Mouse (Mus musculus): Measurements from ENCODE around the gene Fxyd5. TPM values are rescaled to one million over a fixed set of nuclear protein-coding genes. Genes with fewer than 3 reads are reported as not detected.
A peak's percentile ranks its signal among the peaks of the same experiment; 100 is the strongest.

Fxyd5 gene
- polyA plus RNA-seq, 1 experiment from 2014 or later: 19.3 TPM

DNA sequence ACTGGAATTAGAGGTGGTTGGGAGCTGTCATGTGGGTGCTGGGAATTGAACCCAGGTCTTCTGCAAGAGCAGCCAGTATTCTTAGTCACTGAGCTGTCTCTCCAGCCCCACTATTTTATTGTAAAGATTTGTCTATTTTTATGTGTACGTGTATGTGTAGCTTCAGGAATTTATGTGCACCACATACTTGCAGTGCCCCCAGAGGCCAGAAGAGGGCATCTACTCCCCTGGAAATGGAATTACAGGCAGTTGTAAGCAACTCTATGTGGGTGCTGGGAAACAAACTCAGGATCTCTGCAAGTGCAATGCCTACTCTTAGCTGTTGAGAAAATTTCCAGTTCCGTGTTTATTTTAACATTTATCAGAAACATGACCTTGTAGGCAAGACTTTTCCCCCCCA is 45.8 kb downstream of the Fxyd5 start:
- no peak for ATAC-seq
- no peak overlapping the region for H3K27ac ChIP-seq (ENCODE audit: low read depth, low read length)
- WGBS: 93% methylated on average over 2 of the region's 2 CpGs
- H3K4me2 ChIP-seq (replicated peaks; ENCODE audit: low read depth): no peak overlapping the region
- H3K27me3 ChIP-seq (replicated peaks; ENCODE audit: control insufficient read depth, insufficient read depth, low read length): no peaks in the 10 kb centered on the region
- H3K9me3 ChIP-seq (ENCODE audit: control insufficient read depth): no peaks in the 10 kb centered on the region
- H3K9ac ChIP-seq (ENCODE audit: low read depth, low read length): no peak overlapping the region
- 0 out of 2 replicates have a peak, but pooled peaks cover 3% of the 10 kb centered on the region for H3K4me1 ChIP-seq (replicated peaks; ENCODE audit: control insufficient read depth, insufficient read depth, low read length)
- TF ChIP-seq CTCF (IDR thresholded peaks at IDR 0.05; ENCODE audit: low read depth): peak; percentile 12; the same call in 1 of the 2 replicates
- H3K4me3 ChIP-seq (ENCODE audit: low read depth, low read length): no peak overlapping the region
- H3K36me3 ChIP-seq (ENCODE audit: control insufficient read depth, insufficient read depth): no peaks in the 10 kb centered on the region

DNA sequence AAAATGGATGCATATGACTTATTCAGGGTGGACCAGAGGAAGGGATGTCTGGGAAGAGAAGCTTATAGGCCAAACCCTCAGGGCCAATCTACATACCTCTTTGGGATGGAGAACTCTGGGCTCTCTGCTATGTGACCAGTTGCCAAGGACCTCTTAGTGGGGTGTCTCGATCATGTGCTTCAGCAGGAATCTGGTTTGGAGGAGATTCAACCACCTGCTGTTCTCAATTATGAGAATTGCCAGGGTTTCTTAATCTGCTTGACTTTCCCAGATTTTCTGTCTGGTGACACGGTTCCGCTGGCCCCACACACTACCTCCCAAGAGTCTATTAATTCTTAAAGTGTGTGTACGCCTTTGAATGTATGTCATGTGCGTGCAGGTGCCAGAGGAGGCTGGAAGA is 48.3 kb downstream of the Fxyd5 start:
- WGBS: 88% methylated on average over 5 of the region's 5 CpGs
- no peak for TF ChIP-seq CTCF (IDR thresholded peaks at IDR 0.05; ENCODE audit: low read depth)
- Histone ChIP-seq H3K36me3 (ENCODE audit: control insufficient read depth, insufficient read depth) (no peaks in the 10 kb centered on the region), H3K4me3 (ENCODE audit: low read depth, low read length) (no peak overlapping the region), H3K27ac (ENCODE audit: low read depth, low read length) (no peak overlapping the region), H3K27me3 (replicated peaks; ENCODE audit: control insufficient read depth, insufficient read depth, low read length) (no peaks in the 10 kb centered on the region), H3K4me1 (replicated peaks; ENCODE audit: control insufficient read depth, insufficient read depth, low read length) (no peaks in the 10 kb centered on the region), H3K9ac (ENCODE audit: low read depth, low read length) (no peak overlapping the region), H3K9me3 (ENCODE audit: control insufficient read depth) (no peaks in the 10 kb centered on the region), H3K4me2 (replicated peaks; ENCODE audit: low read depth) (no peak overlapping the region)
- ATAC-seq: no peak

DNA sequence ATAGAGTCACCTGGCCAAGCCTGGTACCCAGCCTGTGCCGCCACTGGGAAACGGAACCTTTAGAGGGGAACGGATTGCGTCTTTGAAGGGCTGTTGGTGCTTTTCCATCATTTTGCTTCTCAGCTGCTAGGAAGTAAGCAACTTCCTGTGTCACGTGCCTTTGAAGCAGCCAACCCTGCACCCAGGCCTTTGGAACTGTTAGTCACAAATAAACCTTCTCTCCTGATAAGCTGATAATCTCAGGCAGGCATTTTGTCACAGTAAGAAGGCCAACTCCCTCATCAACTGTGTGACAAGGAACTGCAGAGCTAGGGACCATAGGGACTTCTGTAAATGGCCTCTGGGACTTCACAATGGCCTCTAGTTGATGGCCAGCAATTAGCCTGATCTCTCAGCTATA is 50.1 kb downstream of the Fxyd5 start:
- Histone ChIP-seq H3K36me3 (ENCODE audit: control insufficient read depth, insufficient read depth) (no peaks in the 10 kb centered on the region), H3K9ac (ENCODE audit: low read depth, low read length) (no peak overlapping the region), H3K27ac (ENCODE audit: low read depth, low read length) (no peak overlapping the region), H3K4me1 (replicated peaks; ENCODE audit: control insufficient read depth, insufficient read depth, low read length) (no peaks in the 10 kb centered on the region), H3K27me3 (replicated peaks; ENCODE audit: control insufficient read depth, insufficient read depth, low read length) (no peaks in the 10 kb centered on the region), H3K4me3 (ENCODE audit: low read depth, low read length) (no peak overlapping the region), H3K9me3 (ENCODE audit: control insufficient read depth) (no peaks in the 10 kb centered on the region), H3K4me2 (replicated peaks; ENCODE audit: low read depth) (no peak overlapping the region)
- no peak for TF ChIP-seq CTCF (IDR thresholded peaks at IDR 0.05; ENCODE audit: low read depth)
- WGBS: 66% methylated on average over 5 of the region's 5 CpGs
- 0 out of 2 replicates have a peak, but pooled peaks have one; percentile 19 for ATAC-seq

DNA sequence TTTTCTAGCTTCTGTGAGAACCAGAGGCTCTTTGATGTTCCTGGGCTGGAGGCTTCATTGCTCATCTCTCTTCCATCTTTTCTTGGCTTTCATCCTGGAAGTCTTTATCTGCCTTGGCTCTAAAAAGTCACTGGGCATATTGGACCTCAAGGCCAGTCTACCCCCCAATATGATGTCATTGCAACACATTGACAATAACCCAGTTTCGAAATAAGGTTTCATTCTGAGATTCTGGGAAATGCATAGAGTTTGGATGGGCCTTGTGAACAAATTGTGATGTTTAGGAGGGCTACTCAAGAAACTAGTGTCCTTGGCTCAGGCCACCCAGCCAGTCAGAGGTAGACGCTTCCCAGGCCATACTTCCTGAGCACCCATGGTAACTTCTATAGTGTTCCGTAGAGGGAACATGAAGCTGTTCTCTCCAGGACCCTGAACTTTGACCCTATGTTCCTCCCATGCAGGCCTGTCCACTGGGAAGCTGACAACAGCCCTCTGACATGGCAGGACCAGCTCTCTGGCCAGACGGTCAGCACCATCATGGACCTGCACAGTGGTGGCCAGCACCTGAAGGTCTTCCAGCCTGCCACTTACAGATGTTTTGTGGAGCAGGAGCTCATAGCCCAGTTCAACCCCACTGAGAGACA is 53.6 kb downstream of the Fxyd5 start:
- TF ChIP-seq CTCF (IDR thresholded peaks at IDR 0.05; ENCODE audit: low read depth): no peak
- Histone ChIP-seq H3K9ac (ENCODE audit: low read depth, low read length) (no peak overlapping the region), H3K4me3 (ENCODE audit: low read depth, low read length) (no peak overlapping the region), H3K27ac (ENCODE audit: low read depth, low read length) (no peak overlapping the region), H3K27me3 (replicated peaks; ENCODE audit: control insufficient read depth, insufficient read depth, low read length) (no peaks in the 10 kb centered on the region), H3K4me2 (replicated peaks; ENCODE audit: low read depth) (no peak overlapping the region), H3K36me3 (ENCODE audit: control insufficient read depth, insufficient read depth) (no peaks in the 10 kb centered on the region), H3K4me1 (replicated peaks; ENCODE audit: control insufficient read depth, insufficient read depth, low read length) (no peaks in the 10 kb centered on the region), H3K9me3 (ENCODE audit: control insufficient read depth) (no peaks in the 10 kb centered on the region)
- WGBS: 84% methylated on average over 4 of the region's 4 CpGs
- ATAC-seq: no peak

DNA sequence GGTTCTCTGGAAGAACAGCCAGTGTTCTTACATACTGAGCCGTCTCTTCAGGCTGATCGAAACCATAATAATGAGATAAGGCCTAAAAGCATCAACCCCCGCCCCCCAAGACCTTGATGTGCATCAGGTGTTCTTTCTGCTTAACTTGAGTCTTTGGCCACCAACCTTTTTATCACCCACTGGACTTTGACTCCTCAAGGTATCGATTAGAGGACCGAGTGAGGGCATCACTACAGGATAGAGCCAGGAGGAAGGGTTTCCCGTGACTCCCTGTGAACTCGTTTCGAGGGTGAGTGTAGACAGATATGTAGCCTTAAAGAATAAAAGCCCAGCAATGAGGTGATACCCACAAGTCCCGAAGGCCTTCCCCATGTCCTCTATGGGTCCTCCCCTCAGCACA is 56.9 kb downstream of the Fxyd5 start:
- Histone ChIP-seq H3K9ac (ENCODE audit: low read depth, low read length) (no peak overlapping the region), H3K4me3 (ENCODE audit: low read depth, low read length) (no peak overlapping the region), H3K27me3 (replicated peaks; ENCODE audit: control insufficient read depth, insufficient read depth, low read length) (no peaks in the 10 kb centered on the region), H3K4me1 (replicated peaks; ENCODE audit: control insufficient read depth, insufficient read depth, low read length) (no peaks in the 10 kb centered on the region), H3K4me2 (replicated peaks; ENCODE audit: low read depth) (no peak overlapping the region), H3K27ac (ENCODE audit: low read depth, low read length) (no peak overlapping the region), H3K36me3 (ENCODE audit: control insufficient read depth, insufficient read depth) (no peaks in the 10 kb centered on the region), H3K9me3 (ENCODE audit: control insufficient read depth) (no peaks in the 10 kb centered on the region)
- TF ChIP-seq CTCF (IDR thresholded peaks at IDR 0.05; ENCODE audit: low read depth): no peak
- WGBS: 63% methylated on average over 9 of the region's 9 CpGs
- ATAC-seq: peak; percentile 66

Small RNA genes within 50 kb of the gene (microRNA-seq; reads per million reads assigned to microRNA genes)
- not detected for gene Mir7050

Other genes with a start within 250 kb of the Fxyd5 start
- 12.5 and 12.6 TPM in 2 replicates for gene Ffar2, start 218.7 kb downstream of the Fxyd5 start, polyA plus RNA-seq (2015; fragmentation: Nextera tagmentation; extraction: Ambion mirVana)
- gene Ffar3, start 186.3 kb downstream of the Fxyd5 start, polyA plus RNA-seq (2015; fragmentation: Nextera tagmentation; extraction: Ambion mirVana): 0.21 and 0.47 TPM in 2 replicates
- 0.13 and 0.21 TPM in 2 replicates for gene Ffar1, start 180.9 kb downstream of the Fxyd5 start, polyA plus RNA-seq (2015; fragmentation: Nextera tagmentation; extraction: Ambion mirVana)
- 0.27 and 0.51 TPM in 2 replicates for gene Cd22, start 162.1 kb downstream of the Fxyd5 start, polyA plus RNA-seq (2015; fragmentation: Nextera tagmentation; extraction: Ambion mirVana)
- 0.18 and 0.31 TPM in 2 replicates for gene Mag, start 127.6 kb downstream of the Fxyd5 start, polyA plus RNA-seq (2015; fragmentation: Nextera tagmentation; extraction: Ambion mirVana)
- not detected in 2 replicates for gene Hamp2, start 117.8 kb downstream of the Fxyd5 start, polyA plus RNA-seq (2015; fragmentation: Nextera tagmentation; extraction: Ambion mirVana)
- gene Hamp, start 98.4 kb downstream of the Fxyd5 start, polyA plus RNA-seq (2015; fragmentation: Nextera tagmentation; extraction: Ambion mirVana): 0.43 TPM in 1 of 2 replicates, not detected in the other
- 13.3 and 15.0 TPM in 2 replicates for gene Usf2, start 85.7 kb downstream of the Fxyd5 start, polyA plus RNA-seq (2015; fragmentation: Nextera tagmentation; extraction: Ambion mirVana)
- 110 and 118 TPM in 2 replicates for gene Lsr, start 69.0 kb downstream of the Fxyd5 start, polyA plus RNA-seq (2015; fragmentation: Nextera tagmentation; extraction: Ambion mirVana)
- 10.4 and 12.0 TPM in 2 replicates for gene Fam187b, start 68.7 kb downstream of the Fxyd5 start, polyA plus RNA-seq (2015; fragmentation: Nextera tagmentation; extraction: Ambion mirVana)
- 15.2 and 16.2 TPM in 2 replicates for gene Fxyd7, start 9.0 kb upstream of the Fxyd5 start, polyA plus RNA-seq (2015; fragmentation: Nextera tagmentation; extraction: Ambion mirVana)
- 78.9 and 83.1 TPM in 2 replicates for gene Fxyd1, start 14.7 kb upstream of the Fxyd5 start, polyA plus RNA-seq (2015; fragmentation: Nextera tagmentation; extraction: Ambion mirVana)
- gene Lgi4, start 16.9 kb upstream of the Fxyd5 start, polyA plus RNA-seq (2015; fragmentation: Nextera tagmentation; extraction: Ambion mirVana): 0.70 and 0.78 TPM in 2 replicates
- gene Fxyd3, start 34.2 kb upstream of the Fxyd5 start, polyA plus RNA-seq (2015; fragmentation: Nextera tagmentation; extraction: Ambion mirVana): 40.4 and 48.0 TPM in 2 replicates
- 21.2 and 28.3 TPM in 2 replicates for gene Hpn, start 72.8 kb upstream of the Fxyd5 start, polyA plus RNA-seq (2015; fragmentation: Nextera tagmentation; extraction: Ambion mirVana)
- gene Scn1b, start 84.5 kb upstream of the Fxyd5 start, polyA plus RNA-seq (2015; fragmentation: Nextera tagmentation; extraction: Ambion mirVana): 2.7 and 3.3 TPM in 2 replicates
- 10.3 and 12.4 TPM in 2 replicates for gene Gramd1a, start 113.4 kb upstream of the Fxyd5 start, polyA plus RNA-seq (2015; fragmentation: Nextera tagmentation; extraction: Ambion mirVana)
- gene Scgb2b2, start 248.0 kb upstream of the Fxyd5 start, polyA plus RNA-seq (2015; fragmentation: Nextera tagmentation; extraction: Ambion mirVana): not detected in 2 replicates
- not detected in 2 replicates for gene Scgb1b2, start 249.3 kb upstream of the Fxyd5 start, polyA plus RNA-seq (2015; fragmentation: Nextera tagmentation; extraction: Ambion mirVana)